Mouse (Mus musculus) adrenal gland, adult 8-10 months (tissue): ENCODE data around the gene Sfn. TPM values are rescaled to one million over a fixed set of nuclear protein-coding genes. Genes with fewer than 3 reads are reported as not detected.

Experiments used
- DNase-seq: peaks from one replicate; pipeline ENCODE4 v3.0.0; 2022
- microRNA-seq, 2 experiments: library from miRNA; unstranded; fragments of <30 nt; microRNA quantifications; one replicate each; pipeline ENCODE4 v1.2.0; 2022
- total RNA-seq, 4 experiments: library from RNA; stranded (reverse); gene quantifications; 2 replicates each; pipeline ENCODE4 v1.2.4; 2022

Sfn gene
- total RNA-seq, 4 experiments from 2014 or later = 2.0 to 3.0 (median 2.3) TPM

GRCm38 (mm10) chr4:133574843-133575202 lies 27.1 kb downstream of the Sfn start:
- no peak for DNase-seq

DNA sequence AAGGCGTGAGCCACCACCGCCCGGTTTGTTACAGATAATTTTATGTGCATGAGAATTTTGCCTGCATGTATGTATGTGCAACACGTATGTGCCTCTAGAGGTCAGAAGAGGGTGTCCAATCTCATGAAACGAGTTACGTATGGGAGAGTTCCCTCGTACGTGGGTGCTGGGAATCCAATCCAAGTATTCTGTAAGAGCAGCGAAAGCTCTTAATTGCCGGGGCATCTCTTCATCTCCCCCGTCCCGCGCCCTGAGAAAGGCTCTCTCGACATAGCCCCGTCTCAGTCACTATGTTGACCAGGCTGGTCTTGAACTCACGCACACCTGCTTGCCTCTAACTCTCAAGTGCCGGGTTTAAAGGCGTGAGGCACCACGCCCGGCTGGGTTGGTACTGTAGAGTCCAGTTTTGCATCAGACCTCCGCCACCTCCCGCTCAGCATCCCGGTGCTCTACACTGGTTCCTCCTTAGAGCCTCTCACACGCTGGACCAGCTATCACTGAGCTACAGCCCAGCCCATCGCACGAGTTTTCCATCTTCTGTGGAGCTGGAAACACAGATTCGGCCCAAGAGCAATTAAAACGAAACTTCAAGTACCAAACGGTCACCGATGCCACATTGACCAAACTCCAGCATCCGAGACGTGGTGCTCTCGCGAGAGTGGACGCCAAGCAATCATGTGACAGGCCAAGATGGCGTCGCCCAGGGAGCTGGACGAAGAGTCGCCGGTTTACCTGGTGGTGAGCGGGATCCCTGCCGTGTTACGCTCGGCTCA lies 27.7 kb downstream of the Sfn start, which contains the start of gene Gpatch3:
Gpatch3 (plus strand) TSS at position 676 of the 773 bp plus-strand sequence.
- peak; percentile 88 for DNase-seq

DNA sequence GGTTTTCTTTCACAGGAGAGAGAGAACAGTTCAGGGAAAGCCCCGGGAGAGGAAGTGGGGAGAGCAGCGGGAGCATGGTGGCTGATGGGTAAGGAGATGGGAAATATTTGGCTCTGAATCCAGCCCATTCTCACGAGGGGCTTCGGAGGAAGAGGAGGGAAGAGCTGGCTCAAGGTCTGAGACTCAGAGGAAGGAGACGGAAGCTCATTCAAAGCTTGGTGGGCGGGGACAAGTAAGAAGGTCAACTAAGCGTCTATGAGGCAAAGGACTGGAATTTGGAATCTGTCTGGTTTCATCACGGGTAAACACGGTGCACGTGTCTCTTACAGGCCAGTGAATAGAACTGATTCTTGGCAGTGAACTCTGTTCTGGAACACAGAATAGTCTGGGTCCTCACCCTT lies 31.9 kb downstream of the Sfn start:
- DNase-seq = peak; percentile 75

DNA sequence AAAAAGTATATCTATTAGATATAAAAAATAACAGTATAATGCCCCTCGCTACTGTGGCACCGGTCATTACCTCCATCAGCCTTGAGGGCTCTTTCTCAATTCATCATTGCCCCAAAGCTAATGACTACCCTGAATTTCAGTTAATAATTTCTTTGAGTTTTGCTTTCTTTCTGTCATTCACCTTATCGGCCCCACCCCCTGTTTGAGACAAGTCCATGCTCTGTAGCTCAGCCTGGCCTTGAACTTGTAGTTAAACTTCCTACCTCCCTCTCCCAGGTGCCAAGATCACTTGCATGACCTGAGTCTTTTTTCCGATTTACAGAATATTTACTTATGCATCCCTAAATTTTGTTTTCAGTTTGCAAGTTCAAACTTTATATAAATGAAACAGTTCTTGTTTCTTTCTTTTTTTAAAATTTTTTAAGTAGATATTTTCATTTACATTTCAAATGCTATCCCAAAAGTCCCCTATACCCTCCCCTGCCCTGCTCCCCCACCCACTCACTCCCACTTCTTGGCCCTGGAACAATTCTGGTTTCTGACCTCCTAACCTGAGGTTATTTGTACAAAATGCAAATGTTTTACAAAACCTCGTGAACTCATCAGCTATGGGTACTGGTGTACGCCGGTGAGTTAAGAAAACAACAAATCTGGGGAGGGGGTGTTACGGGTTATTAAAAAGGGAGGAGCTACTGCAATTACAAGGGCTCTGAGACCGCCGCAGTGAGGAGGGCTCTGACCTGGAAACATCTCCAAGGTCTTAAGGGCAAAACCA lies 32.5 kb downstream of the Sfn start:
- no peak for DNase-seq

DNA sequence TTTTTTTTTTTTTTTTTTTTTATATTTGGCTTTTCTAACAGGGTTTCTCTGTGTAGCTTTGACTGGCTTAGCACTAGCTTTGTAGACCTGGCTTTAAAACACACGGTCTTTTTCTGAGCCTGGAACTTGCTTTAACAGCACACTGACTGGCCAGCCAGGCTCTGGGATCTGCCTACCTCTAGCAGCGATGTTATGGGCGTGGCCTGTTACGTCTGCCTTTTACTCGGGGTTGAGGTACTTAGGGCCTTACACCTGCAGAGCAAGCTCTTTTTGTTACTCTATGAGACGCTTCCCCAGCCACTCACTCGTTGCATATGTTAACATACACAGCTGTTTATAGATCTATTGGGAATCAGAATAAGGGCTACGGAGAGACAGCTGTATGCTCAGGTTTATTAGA lies 34.7 kb downstream of the Sfn start:
- no peak for DNase-seq

GRCm38 (mm10) chr4:133563123-133563571 lies 38.8 kb downstream of the Sfn start:
- peak; percentile 86 for DNase-seq

DNA sequence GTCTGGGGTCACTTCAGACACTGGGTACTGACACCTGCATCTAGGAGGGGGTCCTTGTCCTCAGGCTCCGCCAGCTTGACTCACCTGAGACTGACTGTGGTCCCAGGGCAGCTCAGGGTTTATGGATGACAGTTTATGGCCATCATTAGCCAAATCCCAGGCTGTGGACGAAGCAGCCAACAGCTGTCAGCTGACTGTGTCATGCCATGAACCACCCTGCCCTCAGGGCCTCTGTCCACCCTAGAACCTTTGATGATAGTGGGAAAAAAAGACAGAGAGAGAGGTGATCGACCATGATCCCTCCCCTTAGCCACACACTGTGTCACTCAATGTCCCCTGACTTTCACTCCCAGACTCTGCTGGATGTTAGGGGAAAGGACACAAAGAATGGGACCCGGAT lies 40.3 kb downstream of the Sfn start:
- DNase-seq = no peak

DNA sequence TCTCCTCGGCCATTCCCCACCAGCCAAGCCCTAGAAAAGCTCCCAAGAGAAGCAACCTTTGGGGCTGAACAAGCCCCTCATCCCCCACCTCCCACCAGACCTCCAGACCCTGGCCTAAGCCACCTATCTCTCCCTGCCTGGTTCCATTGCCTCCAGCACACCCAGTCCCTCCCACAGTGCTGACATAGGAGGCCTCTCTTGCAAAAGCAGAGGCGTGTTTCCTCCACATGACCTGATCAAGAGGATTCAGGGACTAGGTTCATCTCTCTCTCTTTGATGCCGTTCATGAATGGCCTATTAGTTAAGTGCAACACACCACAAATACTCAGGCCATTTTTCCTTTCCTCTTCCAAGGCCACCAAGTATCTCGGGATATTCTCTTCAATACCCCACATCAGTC lies 42.1 kb downstream of the Sfn start:
- DNase-seq = no peak

- no peak for DNase-seq
These were observed 44.8 kb downstream of the Sfn start for GRCm38 (mm10) chr4:133557041-133557717.

DNA sequence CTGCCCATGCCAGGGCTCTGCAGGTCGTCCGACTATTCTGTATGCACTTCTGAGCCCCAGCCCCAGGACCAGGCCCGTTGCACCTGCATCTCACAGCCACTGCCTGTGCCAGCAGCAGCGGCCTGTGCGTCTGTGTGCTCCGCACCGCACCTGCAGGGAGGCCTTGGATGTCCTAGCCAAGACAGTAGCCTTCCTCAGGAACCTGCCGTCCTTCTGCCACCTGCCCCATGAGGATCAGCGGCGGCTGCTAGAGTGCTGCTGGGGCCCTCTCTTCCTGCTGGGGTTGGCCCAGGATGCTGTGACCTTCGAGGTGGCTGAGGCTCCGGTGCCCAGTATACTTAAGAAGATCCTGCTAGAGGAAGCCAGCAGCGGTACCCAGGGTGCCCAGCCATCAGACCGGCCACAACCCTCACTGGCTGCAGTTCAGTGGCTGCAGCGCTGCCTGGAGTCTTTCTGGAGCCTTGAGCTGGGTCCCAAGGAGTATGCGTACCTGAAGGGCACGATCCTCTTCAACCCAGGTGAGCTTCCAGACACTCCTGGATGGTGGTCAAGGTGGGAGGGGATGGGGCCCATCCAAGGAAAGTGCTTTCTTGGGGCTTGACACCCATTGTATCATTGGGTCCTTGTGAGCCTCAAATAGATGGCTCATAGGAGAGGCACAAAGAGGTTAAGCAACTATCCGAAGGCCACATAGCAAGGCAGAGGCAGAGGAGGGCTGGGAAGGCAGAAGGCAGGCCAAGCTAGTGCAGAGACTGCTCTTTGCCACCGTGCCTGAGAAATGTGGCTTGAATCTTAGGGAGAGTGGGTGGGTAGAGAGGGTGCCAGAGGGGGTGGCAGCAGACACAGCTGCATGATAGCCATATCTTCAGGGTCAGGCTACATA lies 48.3 kb downstream of the Sfn start:
- peak; percentile 52 for DNase-seq

DNA sequence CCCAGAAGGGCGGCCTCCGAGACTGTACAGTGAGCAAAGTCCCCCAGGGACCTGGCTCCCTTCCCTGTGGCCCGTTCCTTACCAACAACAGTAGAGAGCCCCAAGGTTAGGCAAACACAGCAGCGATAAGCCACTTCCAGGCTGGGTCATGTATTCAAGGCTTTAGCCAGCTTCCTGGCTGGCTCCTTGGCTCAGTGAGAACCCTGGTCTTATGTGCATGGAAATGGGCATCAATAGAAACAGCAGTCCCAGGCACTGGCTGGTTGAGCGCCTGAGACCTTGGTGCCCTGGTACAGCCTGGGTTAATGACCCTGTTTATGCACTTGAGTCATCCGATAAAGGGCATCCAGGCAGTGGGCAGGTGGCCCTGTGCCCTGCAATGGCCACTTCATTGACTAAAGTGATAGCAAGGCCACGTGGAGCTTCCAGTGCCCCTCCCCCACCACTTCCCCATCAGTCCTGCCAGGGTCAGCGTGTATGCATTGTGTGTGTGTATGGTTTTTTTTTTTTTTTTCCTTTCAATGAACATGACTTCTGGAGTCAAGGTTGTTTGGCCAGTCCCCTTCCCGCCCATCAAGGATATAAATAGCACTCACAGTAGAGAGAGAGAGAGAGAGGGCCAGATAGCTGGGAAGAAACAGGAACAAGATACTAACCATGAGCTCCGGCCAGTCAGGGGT lies 49.1 kb downstream of the Sfn start, which contains the start of gene Nr0b2:
Nr0b2 (plus strand) TSS at position 609 of the 680 bp plus-strand sequence.
- DNase-seq = peak; percentile 87

DNA sequence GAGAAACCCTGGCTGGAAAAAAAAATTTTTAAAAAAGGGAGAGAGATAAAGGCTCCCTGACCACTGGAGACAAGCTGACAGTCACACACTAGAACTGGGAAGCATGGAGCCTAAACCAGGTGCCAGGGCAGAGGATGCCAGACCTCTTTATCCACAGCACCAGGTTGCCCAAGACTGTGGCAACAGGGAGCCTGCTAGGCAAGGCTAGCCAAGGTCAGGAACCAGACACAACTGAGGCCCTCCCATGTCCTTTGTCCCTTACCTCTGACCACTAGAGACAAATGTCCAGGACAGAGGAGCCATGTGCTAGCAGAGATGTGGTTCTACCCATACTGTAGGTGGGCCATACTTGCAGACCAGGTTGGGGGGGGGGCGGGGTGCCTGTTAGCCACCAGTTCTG lies 49.9 kb downstream of the Sfn start:
- no peak for DNase-seq

Small RNAs within 50 kb of the gene (microRNA-seq; reads per million reads assigned to microRNA genes)
- gene Gm23158 = 0 reads per million in 2 experiments

Other genes with a start within 250 kb of the Sfn start
- 10 to 100 TPM; 49.0 to 73.2 (median 60.2) TPM for gene Wdtc1, start 248.7 kb downstream of the Sfn start, total RNA-seq
- gene Slc9a1, start 232.5 kb downstream of the Sfn start, total RNA-seq = 10 to 100 TPM; 50.3 to 83.2 (median 63.5) TPM
- 10 to 100 TPM in 2 of 4 experiments, 1 to 10 TPM in 2; 1.1 to 14.5 (median 6.0) TPM for gene Tent5b, start 122.0 kb downstream of the Sfn start, total RNA-seq
- 10 to 100 TPM in 1 of 4 experiments, 1 to 10 TPM in 3; 3.1 to 10.6 (median 6.3) TPM for gene Trnp1, start 103.6 kb downstream of the Sfn start, total RNA-seq
- gene Kdf1, start 83.2 kb downstream of the Sfn start, total RNA-seq = 1 to 10 TPM in 3 of 4 experiments, under 1 TPM in 1; 0.90 to 5.9 (median 3.1) TPM
- gene Nudc, start 56.2 kb downstream of the Sfn start, total RNA-seq = 100 to 1,000 TPM; 135 to 175 (median 167) TPM
- 10 to 100 TPM; 39.6 to 62.0 (median 48.8) TPM for gene Nr0b2, start 48.8 kb downstream of the Sfn start, total RNA-seq
- 10 to 100 TPM in 2 of 4 experiments, 1 to 10 TPM in 2; 6.1 to 15.6 (median 9.6) TPM for gene Gpatch3, start 27.4 kb downstream of the Sfn start, total RNA-seq
- gene Gpn2, start 17.8 kb downstream of the Sfn start, total RNA-seq = 10 to 100 TPM; 17.0 to 19.4 (median 18.5) TPM
- 10 to 100 TPM; 17.9 to 39.5 (median 29.0) TPM for gene Zdhhc18, start 48.0 kb upstream of the Sfn start, total RNA-seq
- gene Pigv, start 70.5 kb upstream of the Sfn start, total RNA-seq = 10 to 100 TPM; 26.0 to 31.0 (median 27.3) TPM
- gene Arid1a, start 154.6 kb upstream of the Sfn start, total RNA-seq = 10 to 100 TPM; 50.7 to 84.3 (median 61.1) TPM